Mouse (Mus musculus) heart, embryonic 16.5 days (tissue): ENCODE measurements around the gene Trim26. TPM values are rescaled to one million over a fixed set of nuclear protein-coding genes. Genes with fewer than 3 reads are reported as not detected.
A peak's percentile ranks its signal among the peaks of the same experiment; 100 is the strongest.

Experiments used
- ATAC-seq: fragments of 200-750 bp; cut with Nextera tagmentation; replicated peaks from 2 replicates; pipeline ENCODE4 v1.8.0; 2017; ENCODE audit warnings: moderate number of reproducible peaks; ENCODE audit not compliant: insufficient read depth, low FRiP score; ENCODE audit errors: extremely low read depth
- H3K27ac ChIP-seq: fragments of 300-500 bp; sonication (generic); 2 replicates; pipeline ENCODE4 v1.5.1; 2014; ENCODE audit warnings: mild to moderate bottlenecking, low read length, control low read depth, moderate library complexity
- H3K27me3 ChIP-seq: fragments of 300-500 bp; sonication (generic); 2 replicates; pipeline ENCODE4 v1.6.1; 2014; ENCODE audit warnings: low read length, mixed read lengths; ENCODE audit not compliant: control insufficient read depth, insufficient read depth
- H3K36me3 ChIP-seq: fragments of 300-500 bp; sonication (generic); 2 replicates; pipeline ENCODE4 v1.6.1; 2014; ENCODE audit not compliant: control insufficient read depth, insufficient read depth
- H3K4me1 ChIP-seq: fragments of 300-500 bp; sonication (generic); 2 replicates; pipeline ENCODE4 v1.6.1; 2014; ENCODE audit warnings: low read length, mixed read lengths; ENCODE audit not compliant: control insufficient read depth, insufficient read depth
- H3K4me2 ChIP-seq: fragments of 300-500 bp; sonication (generic); 2 replicates; pipeline ENCODE4 v1.6.1; 2014; ENCODE audit warnings: low read depth, mild to moderate bottlenecking, control low read depth, low read length
- H3K4me3 ChIP-seq: fragments of 300-500 bp; sonication (generic); 2 replicates; pipeline ENCODE4 v1.5.1; 2014; ENCODE audit warnings: mild to moderate bottlenecking, control low read depth, low read length
- H3K9ac ChIP-seq: fragments of 300-500 bp; sonication (generic); 2 replicates; pipeline ENCODE4 v1.6.1; 2014; ENCODE audit warnings: low read length, control low read depth
- H3K9me3 ChIP-seq: fragments of 300-500 bp; sonication (generic); replicated peaks from 2 replicates; pipeline ENCODE4 v1.6.1; 2016; ENCODE audit warnings: low read length; ENCODE audit not compliant: control insufficient read depth
- WGBS: fragments of 180-500 bp; shearing (Covaris S2); extraction: QIAGEN DNeasy Blood & Tissue Kit; methylation state at CpG from one replicate; pipeline ENCODE4 v1.1.7; 2014; 5-methylcytosine and 5-hydroxymethylcytosine counted together
- polyA plus RNA-seq: library from polyadenylated mRNA; unstranded; fragments of >200 nt; fragmentation: Nextera tagmentation; extraction: Ambion mirVana; gene quantifications from 2 replicates; pipeline ENCODE4 v1.2.1, GENCODE M21; 2015

The Trim26 gene
- polyA plus RNA-seq, 1 experiment from 2014 or later = 23.7 TPM

DNA sequence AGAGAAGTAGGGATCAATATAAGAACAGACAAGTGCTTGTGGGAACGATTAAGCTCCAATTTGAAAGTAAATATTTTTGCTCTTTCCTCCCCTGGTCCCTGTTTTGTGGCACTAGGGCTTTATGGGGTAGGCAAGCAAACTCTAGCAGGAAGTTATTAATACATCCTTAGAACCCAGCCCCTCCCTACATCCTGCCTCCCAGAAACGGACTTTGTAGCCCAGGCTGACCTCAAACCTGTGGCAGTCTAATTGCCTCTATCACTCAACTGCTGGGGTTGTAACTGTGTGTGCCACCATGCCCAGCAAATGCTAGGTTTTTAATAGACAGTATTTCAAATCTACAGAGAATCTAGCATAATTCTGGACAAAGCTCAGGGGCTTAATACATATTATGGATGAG, 24.7 kb downstream of the Trim26 start:
- peaks cover 19% of the 10 kb centered on the region for H3K36me3 ChIP-seq
- no peak overlapping the region for H3K4me2 ChIP-seq
- no peak overlapping the region for H3K4me3 ChIP-seq
- no peaks in the 10 kb centered on the region for H3K9me3 ChIP-seq
- peaks cover 12% of the 10 kb centered on the region for H3K27me3 ChIP-seq
- no peak for ATAC-seq
- H3K4me1 ChIP-seq = no peaks in the 10 kb centered on the region
- WGBS = 56% methylated on average over 2 of the region's 2 CpGs
- no peak overlapping the region for H3K9ac ChIP-seq
- no peak overlapping the region for H3K27ac ChIP-seq

DNA sequence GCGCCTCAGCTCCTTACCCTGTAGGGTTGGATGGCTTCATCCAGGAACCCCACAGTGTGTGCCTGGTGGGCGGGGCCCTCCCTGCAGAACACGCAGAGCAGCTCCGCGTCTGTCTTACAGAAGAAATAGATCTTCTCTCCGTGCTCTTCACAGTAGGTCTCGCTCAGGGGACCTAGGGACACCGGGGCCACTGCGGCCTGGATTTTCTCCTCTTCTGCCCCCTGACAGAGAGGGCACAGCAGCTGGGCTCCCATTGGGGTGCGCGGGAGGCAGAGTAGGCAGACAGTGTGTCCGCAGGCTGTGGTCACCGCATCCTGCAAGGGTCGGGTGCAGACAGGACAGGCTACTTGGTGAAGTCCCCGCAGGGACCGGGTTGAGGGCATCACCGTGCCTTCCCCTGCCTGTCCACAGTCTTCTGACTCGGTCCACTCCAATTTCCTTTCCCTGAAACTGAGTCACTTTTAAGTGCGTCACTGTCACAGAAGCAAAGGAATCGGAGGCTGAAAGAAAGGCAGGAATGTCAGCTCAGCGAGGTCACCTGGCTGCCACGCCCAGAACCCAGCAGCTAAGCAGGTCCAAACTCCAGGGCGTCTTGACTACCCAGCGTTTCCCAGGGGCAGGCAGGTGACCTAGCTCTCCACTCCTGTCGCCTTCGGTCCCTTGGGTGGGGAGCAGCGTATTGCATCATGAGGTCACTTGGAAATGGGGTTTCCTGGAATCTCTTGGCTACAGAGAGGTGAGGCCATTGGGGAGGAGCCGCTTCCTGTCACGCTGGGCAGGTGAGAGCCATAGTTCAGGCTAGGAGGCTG, 30.0 kb downstream of the Trim26 start, which contains the start of gene Trim15:
Trim15 (minus strand) TSS at position 492 of the 809 bp plus-strand sequence.
- WGBS = 12% methylated on average over 29 of the region's 29 CpGs
- H3K27me3 ChIP-seq = peaks cover 20% of the 10 kb centered on the region
- H3K9me3 ChIP-seq = no peaks in the 10 kb centered on the region
- ATAC-seq = no peak
- H3K4me3 ChIP-seq = no peak within 1 kb of the TSS
- no peak within 1 kb of the TSS for H3K9ac ChIP-seq
- H3K4me1 ChIP-seq = no peaks in the 10 kb centered on the region
- H3K4me2 ChIP-seq = peak within 1 kb of the TSS; percentile 39
- no peaks in the 10 kb centered on the region for H3K36me3 ChIP-seq
- H3K27ac ChIP-seq = no peak within 1 kb of the TSS

DNA sequence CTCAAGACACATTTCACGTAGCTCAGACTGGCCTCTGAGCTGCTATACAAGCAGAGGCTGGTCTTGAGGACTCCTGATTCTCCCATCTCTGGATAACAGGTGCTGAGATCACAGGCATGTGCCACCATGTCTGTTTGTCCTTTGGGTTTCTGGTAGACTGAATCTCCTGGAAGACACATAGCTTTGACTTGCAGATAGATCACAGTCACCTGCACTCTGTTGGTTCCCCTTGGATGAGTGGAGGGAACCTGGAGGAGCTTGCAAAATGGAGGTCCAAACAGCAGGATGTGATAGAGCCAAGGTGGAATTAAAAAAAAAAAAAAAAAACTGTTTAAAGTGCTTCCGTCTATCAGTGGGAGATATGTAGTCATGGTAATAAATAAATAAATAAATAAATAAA, 31.9 kb downstream of the Trim26 start:
- H3K27me3 ChIP-seq = peaks cover 20% of the 10 kb centered on the region
- no peak overlapping the region for H3K9ac ChIP-seq
- no peaks in the 10 kb centered on the region for H3K4me1 ChIP-seq
- H3K4me2 ChIP-seq = no peak overlapping the region
- no peak for ATAC-seq
- no peaks in the 10 kb centered on the region for H3K36me3 ChIP-seq
- no peaks in the 10 kb centered on the region for H3K9me3 ChIP-seq
- H3K4me3 ChIP-seq = no peak overlapping the region
- no peak overlapping the region for H3K27ac ChIP-seq
- WGBS = 77% methylated on average over 2 of the region's 2 CpGs

DNA sequence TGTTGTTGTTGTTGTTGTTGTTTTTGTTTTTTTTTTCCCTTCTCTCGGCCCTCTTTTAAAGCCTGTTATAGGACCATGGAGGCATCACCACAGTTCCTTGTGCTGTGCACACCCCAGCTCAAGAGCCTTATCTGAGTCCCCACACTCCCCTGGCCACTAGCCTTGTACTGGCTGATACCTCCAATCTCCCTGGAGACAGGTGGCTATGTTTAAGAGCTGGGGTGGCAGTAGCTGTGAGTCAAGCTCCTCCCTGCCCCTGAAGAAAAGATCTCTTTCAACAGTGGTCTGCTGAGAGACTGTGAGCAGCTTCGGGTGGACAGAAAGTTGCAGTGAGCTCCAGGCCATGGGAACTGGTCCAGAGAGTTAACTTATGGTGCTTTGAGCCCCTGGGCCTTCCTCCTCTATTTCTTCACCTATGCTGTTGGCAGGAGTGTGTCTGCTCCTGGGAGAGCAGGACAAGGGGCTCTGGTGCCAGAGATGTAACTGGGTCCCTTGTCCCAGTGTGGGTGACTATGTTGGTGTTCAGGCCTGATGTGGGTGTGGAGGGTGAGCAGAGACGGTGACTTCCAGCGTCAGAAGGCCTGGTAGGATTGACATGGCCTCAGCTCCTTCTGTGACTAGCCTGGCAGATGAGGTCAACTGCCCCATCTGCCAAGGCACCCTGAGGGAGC, 32.5 kb downstream of the Trim26 start, which contains the start of gene Trim10:
Trim10 (plus strand) TSS at position 291 of the 671 bp plus-strand sequence.
- Histone ChIP-seq H3K36me3 (no peaks in the 10 kb centered on the region), H3K9me3 (no peaks in the 10 kb centered on the region), H3K4me3 (no peak within 1 kb of the TSS), H3K27ac (no peak within 1 kb of the TSS), H3K4me2 (no peak within 1 kb of the TSS), H3K4me1 (no peaks in the 10 kb centered on the region), H3K27me3 (peaks cover 20% of the 10 kb centered on the region), H3K9ac (no peak within 1 kb of the TSS)
- ATAC-seq = no peak
- 79% methylated on average over 4 of the region's 4 CpGs for WGBS

DNA sequence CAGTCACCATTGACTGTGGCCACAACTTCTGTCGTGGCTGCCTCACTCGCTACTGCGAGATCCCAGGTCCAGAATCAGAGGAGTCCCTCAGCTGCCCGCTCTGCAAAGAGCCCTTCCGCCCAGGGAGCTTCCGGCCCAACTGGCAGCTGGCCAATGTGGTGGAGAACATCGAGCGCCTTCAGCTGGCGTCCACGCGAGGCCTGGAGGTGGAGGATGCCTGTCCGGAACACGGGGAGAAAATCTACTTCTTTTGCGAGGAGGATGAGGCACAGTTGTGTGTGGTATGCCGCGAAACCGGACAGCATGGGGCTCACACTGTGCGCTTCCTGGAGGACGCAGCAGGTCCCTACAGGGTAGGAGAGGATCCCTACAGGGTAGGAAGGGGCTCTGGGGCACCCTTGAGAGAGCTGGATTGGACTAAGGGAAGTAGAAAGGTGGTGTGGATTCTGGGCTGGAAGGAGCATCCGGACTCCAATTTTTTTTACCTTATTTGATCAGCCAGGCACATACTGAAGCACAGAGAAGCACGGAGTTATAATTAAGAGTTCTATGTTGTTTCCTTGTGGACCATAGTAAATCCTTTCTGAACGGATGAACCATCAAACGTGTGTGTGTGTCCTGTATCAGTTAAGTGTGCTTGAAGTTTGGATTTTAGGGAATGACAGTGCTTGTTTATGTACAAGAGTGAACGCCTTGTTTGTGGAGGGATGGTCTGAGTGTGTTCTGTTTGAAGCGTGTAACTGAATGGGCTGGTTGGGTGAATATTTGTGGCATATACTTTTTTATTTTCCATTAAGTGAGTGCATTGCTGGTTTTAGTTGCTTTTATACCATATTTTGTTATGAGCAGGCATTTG, 33.2 kb downstream of the Trim26 start:
- H3K4me3 ChIP-seq = no peak overlapping the region
- H3K27ac ChIP-seq = no peak overlapping the region
- H3K4me2 ChIP-seq = no peak overlapping the region
- peaks cover 16% of the 10 kb centered on the region for H3K27me3 ChIP-seq
- H3K9ac ChIP-seq = no peak overlapping the region
- H3K4me1 ChIP-seq = no peaks in the 10 kb centered on the region
- WGBS = 60% methylated on average over 25 of the region's 25 CpGs
- ATAC-seq = no peak
- no peaks in the 10 kb centered on the region for H3K36me3 ChIP-seq
- no peaks in the 10 kb centered on the region for H3K9me3 ChIP-seq

DNA sequence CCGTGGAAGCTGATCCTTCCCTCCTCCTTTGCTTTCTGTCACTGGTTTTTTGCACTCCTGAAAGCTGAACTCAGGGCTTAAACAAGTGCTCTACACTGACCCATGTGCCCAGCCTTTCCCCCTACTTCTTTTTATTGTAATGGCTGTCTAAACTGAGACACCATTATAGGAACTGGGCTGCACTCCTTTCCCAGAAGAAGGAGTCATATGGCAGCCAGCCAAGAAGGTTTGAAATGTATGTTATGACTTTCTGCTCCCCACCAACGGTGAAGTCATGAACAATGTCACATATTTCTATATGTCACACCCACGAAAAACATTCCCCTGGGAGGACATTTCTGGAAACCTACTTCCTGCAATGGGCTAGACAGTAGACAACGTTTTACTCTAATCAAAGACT, 37.7 kb downstream of the Trim26 start:
- no peak overlapping the region for H3K9ac ChIP-seq
- H3K36me3 ChIP-seq = no peaks in the 10 kb centered on the region
- WGBS = 37% methylated on average over 4 of the region's 4 CpGs
- no peak overlapping the region for H3K4me2 ChIP-seq
- ATAC-seq = no peak
- no peak overlapping the region for H3K4me3 ChIP-seq
- no peak overlapping the region for H3K27ac ChIP-seq
- H3K4me1 ChIP-seq = no peaks in the 10 kb centered on the region
- H3K27me3 ChIP-seq = no peaks in the 10 kb centered on the region; the same call in 1 of the 2 replicates
- H3K9me3 ChIP-seq = no peaks in the 10 kb centered on the region

DNA sequence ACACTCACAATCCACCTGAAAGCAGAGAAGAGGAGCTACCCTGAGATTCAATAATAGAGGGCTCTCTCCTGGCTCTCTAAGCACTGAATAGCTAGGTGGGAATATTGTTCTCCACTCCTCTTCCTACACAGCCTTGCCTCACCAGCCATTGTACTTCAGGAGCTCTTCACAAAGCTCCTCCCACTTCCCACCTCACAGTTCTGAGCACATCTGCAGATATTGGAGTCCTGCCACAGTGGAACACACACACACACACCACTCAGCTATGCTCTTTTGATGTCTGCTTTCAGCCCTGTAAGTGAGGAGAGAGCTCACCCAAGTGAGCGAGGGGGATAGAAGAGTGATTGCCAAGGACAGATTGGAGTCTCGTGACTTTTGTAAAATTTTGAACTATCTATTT, 46.4 kb downstream of the Trim26 start:
- H3K4me3 ChIP-seq = no peak overlapping the region
- H3K9me3 ChIP-seq = no peaks in the 10 kb centered on the region
- no peaks in the 10 kb centered on the region for H3K4me1 ChIP-seq
- H3K9ac ChIP-seq = no peak overlapping the region
- no peaks in the 10 kb centered on the region for H3K27me3 ChIP-seq
- ATAC-seq = no peak
- H3K27ac ChIP-seq = no peak overlapping the region
- H3K4me2 ChIP-seq = no peak overlapping the region
- WGBS = 45% methylated on average over 2 of the region's 2 CpGs
- no peaks in the 10 kb centered on the region for H3K36me3 ChIP-seq

DNA sequence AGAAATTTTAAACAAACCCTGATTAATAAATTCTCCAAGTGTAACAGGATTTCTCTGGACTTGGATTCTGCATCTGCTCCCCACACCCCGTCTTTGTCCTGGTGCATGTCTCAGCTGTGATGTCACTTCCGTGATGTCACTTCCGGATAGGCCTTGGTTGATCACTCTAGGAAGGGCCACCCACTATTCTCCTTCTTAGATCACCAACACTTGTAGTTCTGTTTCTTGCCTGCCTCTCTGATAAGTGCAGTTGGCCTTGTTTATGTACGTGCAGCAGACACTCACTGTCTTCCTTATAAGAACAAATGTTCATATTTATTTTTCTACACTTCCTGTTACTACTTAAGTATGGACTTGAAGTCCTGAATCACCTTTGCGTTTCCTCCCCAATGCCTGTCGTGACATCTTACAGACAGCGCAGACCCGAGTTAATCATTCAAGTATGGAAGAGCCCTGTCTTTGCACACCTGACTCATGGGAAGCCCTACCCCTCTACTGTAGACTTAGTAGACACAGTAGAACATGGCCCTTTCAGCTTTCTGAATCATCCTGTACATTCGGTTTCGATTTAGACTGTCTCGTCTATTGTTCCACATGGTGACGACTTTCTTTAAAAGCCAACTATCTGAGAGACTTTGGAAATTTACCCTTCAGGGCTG, 48.3 kb downstream of the Trim26 start:
- Histone ChIP-seq H3K36me3 (no peaks in the 10 kb centered on the region), H3K4me2 (no peak overlapping the region), H3K4me3 (no peak overlapping the region), H3K27ac (no peak overlapping the region), H3K9me3 (no peaks in the 10 kb centered on the region), H3K9ac (no peak overlapping the region), H3K4me1 (no peaks in the 10 kb centered on the region), H3K27me3 (peaks cover 3% of the 10 kb centered on the region; the same call in 1 of the 2 replicates)
- no peak for ATAC-seq
- WGBS = 86% methylated on average over 12 of the region's 12 CpGs
